Mouse (Mus musculus) CH12.LX (cell line): Measurements from ENCODE around the gene Bco1.

Experiments
- CHD2 ChIP-seq: IDR thresholded peaks from 2 replicates; pipeline ENCODE4 v1.6.1; 2011; ENCODE audit warnings: low read length, improper control_type of control experiment
- CTCF ChIP-seq, 2 experiments: IDR thresholded peaks in 1 of 2; conservative IDR thresholded peaks in 1 of 2; 2 replicates each; pipeline ENCODE4 v1.5.1; 2011 to 2012; ENCODE audit warnings: low read depth in 2 of 2, low read length in 2 of 2, improper control_type of control experiment in 1 of 2, inconsistent platforms in 1 of 2, mild to moderate bottlenecking in 1 of 2, moderate library complexity in 1 of 2
- E2F4 ChIP-seq: IDR thresholded peaks from 2 replicates; pipeline ENCODE4 v1.6.1; 2011; ENCODE audit warnings: low read depth, low read length, improper control_type of control experiment; ENCODE audit not compliant: insufficient replicate concordance
- EP300 ChIP-seq: IDR thresholded peaks from 2 replicates; pipeline ENCODE4 v1.6.1; 2011; ENCODE audit warnings: low read length, improper control_type of control experiment
- GABPA ChIP-seq: IDR thresholded peaks from 2 replicates; pipeline ENCODE4 v1.6.1; 2012; ENCODE audit warnings: low read depth, low read length, improper control_type of control experiment, inconsistent platforms; ENCODE audit not compliant: insufficient replicate concordance
- JUN ChIP-seq: IDR thresholded peaks from 2 replicates; pipeline ENCODE4 v1.6.1; 2011; ENCODE audit warnings: low read depth, mild to moderate bottlenecking, low read length, improper control_type of control experiment, moderate library complexity; ENCODE audit not compliant: insufficient read depth
- MAX ChIP-seq: IDR thresholded peaks from 2 replicates; pipeline ENCODE4 v1.6.1; 2011; ENCODE audit warnings: low read length, improper control_type of control experiment
- MEF2A ChIP-seq: IDR thresholded peaks from 2 replicates; pipeline ENCODE4 v1.6.1; 2014; ENCODE audit warnings: low read depth, mild to moderate bottlenecking, inconsistent platforms, low read length, improper control_type of control experiment, borderline replicate concordance
- NELFE ChIP-seq: IDR thresholded peaks from 2 replicates; pipeline ENCODE4 v1.6.1; 2011; ENCODE audit warnings: low read depth, low read length, improper control_type of control experiment
- POLR2A ChIP-seq: IDR thresholded peaks from 2 replicates; pipeline ENCODE4 v1.6.1; 2011; ENCODE audit warnings: low read depth, mild to moderate bottlenecking, improper control_type of control experiment, low read length
- SMC3 ChIP-seq: IDR thresholded peaks from 2 replicates; pipeline ENCODE4 v1.6.1; 2011; ENCODE audit warnings: low read depth, low read length, improper control_type of control experiment

- TF ChIP-seq MAX (peak; percentile 80), MEF2A (peak; percentile 48; the same call in 1 of the 2 replicates), GABPA (no peak; the same call in 1 of the 2 replicates), CTCF (conservative IDR thresholded peaks at IDR 0.05 in 1 of 2, IDR thresholded peaks at IDR 0.05 in 1 of 2; ENCODE audit: low read depth in 2 of 2, low read length in 2 of 2) (no peak), POLR2A (peak; percentile 87), E2F4 (no peak), NELFE (peak; percentile 72), CHD2 (0 out of 2 replicates have a peak, but pooled peaks have one; percentile 36), JUN (no peak), SMC3 (no peak), EP300 (no peak)
These were observed 62.1 kb downstream of the Bco1 start for GRCm38 (mm10) chr8:117157769-117158091.
